Mouse (Mus musculus): ENCODE measurements around the gene Mcemp1. TPM values are rescaled to one million over a fixed set of nuclear protein-coding genes. Genes with fewer than 3 reads are reported as not detected.

The Mcemp1 gene
- polyA plus RNA-seq, 1 experiment from 2014 or later: 0.28 TPM

- peaks cover 3% of the 10 kb centered on the region for H3K36me3 ChIP-seq (replicated peaks; ENCODE audit: control insufficient read depth, insufficient read depth, low read depth, low read length)
- no peak overlapping the region for H3K4me2 ChIP-seq (ENCODE audit: low read depth, low read length)
- no peaks in the 10 kb centered on the region for H3K4me1 ChIP-seq (ENCODE audit: control insufficient read depth, insufficient read depth, low read length)
- H3K27me3 ChIP-seq (ENCODE audit: control insufficient read depth, insufficient read depth, low read length): no peaks in the 10 kb centered on the region
- H3K9me3 ChIP-seq (replicated peaks; ENCODE audit: control insufficient read depth, low read length): no peaks in the 10 kb centered on the region
- ATAC-seq (replicated peaks; ENCODE audit: insufficient number of reproducible peaks, low FRiP score, low TSS enrichment, low read depth): no peak
- no peak overlapping the region for H3K9ac ChIP-seq (replicated peaks; ENCODE audit: low read length)
- no peak overlapping the region for H3K4me3 ChIP-seq (ENCODE audit: low read depth, low read length)
- H3K27ac ChIP-seq (replicated peaks; ENCODE audit: low read depth, low read length): no peak overlapping the region
- no peak for DNase-seq (ENCODE audit: low spot score)
Observed at GRCm38 (mm10) chr8:3684530-3684929, 19.0 kb downstream of the Mcemp1 start.

GRCm38 (mm10) chr8:3685422-3685821 lies 19.9 kb downstream of the Mcemp1 start:
- H3K4me3 ChIP-seq (ENCODE audit: low read depth, low read length): no peak overlapping the region
- no peaks in the 10 kb centered on the region for H3K9me3 ChIP-seq (replicated peaks; ENCODE audit: control insufficient read depth, low read length)
- H3K27ac ChIP-seq (replicated peaks; ENCODE audit: low read depth, low read length): no peak overlapping the region
- 78% methylated on average over 5 of the region's 5 CpGs for WGBS
- no peak for ATAC-seq (replicated peaks; ENCODE audit: insufficient number of reproducible peaks, low FRiP score, low TSS enrichment, low read depth)
- no peak overlapping the region for H3K4me2 ChIP-seq (ENCODE audit: low read depth, low read length)
- H3K27me3 ChIP-seq (ENCODE audit: control insufficient read depth, insufficient read depth, low read length): no peaks in the 10 kb centered on the region
- no peaks in the 10 kb centered on the region for H3K4me1 ChIP-seq (ENCODE audit: control insufficient read depth, insufficient read depth, low read length)
- no peak for DNase-seq (ENCODE audit: low spot score)
- H3K36me3 ChIP-seq (replicated peaks; ENCODE audit: control insufficient read depth, insufficient read depth, low read depth, low read length): no peaks in the 10 kb centered on the region
- no peak overlapping the region for H3K9ac ChIP-seq (replicated peaks; ENCODE audit: low read length)

DNA sequence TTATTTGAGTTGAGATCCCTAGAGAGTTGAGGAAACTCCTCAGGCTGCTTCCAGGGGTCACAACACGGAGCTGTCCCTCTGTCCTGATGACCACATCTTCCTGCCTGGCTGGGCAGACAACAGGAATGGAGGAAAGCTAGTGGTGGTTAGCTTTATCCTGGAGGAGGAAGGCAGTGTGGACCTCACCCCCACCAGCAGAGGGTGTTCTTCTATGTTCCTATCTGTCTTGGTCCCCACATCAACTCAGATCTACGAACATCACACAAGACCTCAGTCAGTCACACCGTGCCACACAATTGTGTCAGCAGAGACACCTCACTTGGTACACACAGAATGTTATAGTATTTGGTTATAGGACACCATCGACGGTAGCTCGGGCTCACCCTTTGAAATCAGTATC lies 22.0 kb downstream of the Mcemp1 start:
- H3K27me3 ChIP-seq (ENCODE audit: control insufficient read depth, insufficient read depth, low read length): no peaks in the 10 kb centered on the region
- no peak overlapping the region for H3K4me3 ChIP-seq (ENCODE audit: low read depth, low read length)
- no peak overlapping the region for H3K9ac ChIP-seq (replicated peaks; ENCODE audit: low read length)
- ATAC-seq (replicated peaks; ENCODE audit: insufficient number of reproducible peaks, low FRiP score, low TSS enrichment, low read depth): no peak
- no peak overlapping the region for H3K4me2 ChIP-seq (ENCODE audit: low read depth, low read length)
- no peaks in the 10 kb centered on the region for H3K4me1 ChIP-seq (ENCODE audit: control insufficient read depth, insufficient read depth, low read length)
- H3K36me3 ChIP-seq (replicated peaks; ENCODE audit: control insufficient read depth, insufficient read depth, low read depth, low read length): no peaks in the 10 kb centered on the region
- no peak for DNase-seq (ENCODE audit: low spot score)
- no peaks in the 10 kb centered on the region for H3K9me3 ChIP-seq (replicated peaks; ENCODE audit: control insufficient read depth, low read length)
- H3K27ac ChIP-seq (replicated peaks; ENCODE audit: low read depth, low read length): no peak overlapping the region
- 76% methylated on average over 6 of the region's 6 CpGs for WGBS

GRCm38 (mm10) chr8:3690774-3691173 lies 25.2 kb downstream of the Mcemp1 start:
- no peak for ATAC-seq (replicated peaks; ENCODE audit: insufficient number of reproducible peaks, low FRiP score, low TSS enrichment, low read depth)
- 77% methylated on average over 3 of the region's 3 CpGs for WGBS
- Histone ChIP-seq H3K9me3 (replicated peaks; ENCODE audit: control insufficient read depth, low read length) (no peaks in the 10 kb centered on the region), H3K4me1 (ENCODE audit: control insufficient read depth, insufficient read depth, low read length) (no peaks in the 10 kb centered on the region), H3K27ac (replicated peaks; ENCODE audit: low read depth, low read length) (no peak overlapping the region), H3K4me3 (ENCODE audit: low read depth, low read length) (no peak overlapping the region), H3K9ac (replicated peaks; ENCODE audit: low read length) (no peak overlapping the region), H3K27me3 (ENCODE audit: control insufficient read depth, insufficient read depth, low read length) (no peaks in the 10 kb centered on the region), H3K36me3 (replicated peaks; ENCODE audit: control insufficient read depth, insufficient read depth, low read depth, low read length) (no peaks in the 10 kb centered on the region), H3K4me2 (ENCODE audit: low read depth, low read length) (no peak overlapping the region)
- no peak for DNase-seq (ENCODE audit: low spot score)

DNA sequence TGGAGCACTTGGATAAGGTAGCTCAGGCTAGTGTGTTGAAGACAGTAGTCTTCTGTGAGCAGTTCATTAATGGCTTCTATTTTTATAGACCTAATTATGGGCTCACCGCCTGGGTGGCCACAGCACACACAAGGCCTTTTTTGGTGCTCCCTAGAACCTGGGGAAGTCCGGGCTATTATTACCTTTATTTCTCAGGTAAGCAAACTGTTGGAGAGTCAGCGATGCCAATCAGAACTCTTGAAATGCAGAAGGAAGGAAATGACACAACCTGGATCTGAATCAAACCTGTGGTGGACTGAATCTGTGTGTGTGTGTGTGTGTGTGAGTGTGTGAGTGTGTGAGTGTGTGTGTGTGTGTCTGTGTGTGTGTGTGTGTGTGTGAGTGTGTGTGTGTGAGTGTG lies 28.6 kb downstream of the Mcemp1 start, which contains the start of gene Fcer2a:
Gene Fcer2a (minus strand): TSS at position 55 of the 400 bp plus-strand sequence.
- 88% methylated on average over 3 of the region's 3 CpGs for WGBS

GRCm38 (mm10) chr8:3701491-3701890 lies 35.9 kb downstream of the Mcemp1 start:
- Histone ChIP-seq H3K36me3 (replicated peaks; ENCODE audit: control insufficient read depth, insufficient read depth, low read depth, low read length) (no peaks in the 10 kb centered on the region), H3K9ac (replicated peaks; ENCODE audit: low read length) (no peak overlapping the region), H3K27me3 (ENCODE audit: control insufficient read depth, insufficient read depth, low read length) (no peaks in the 10 kb centered on the region), H3K27ac (replicated peaks; ENCODE audit: low read depth, low read length) (no peak overlapping the region), H3K4me1 (ENCODE audit: control insufficient read depth, insufficient read depth, low read length) (no peaks in the 10 kb centered on the region), H3K4me3 (ENCODE audit: low read depth, low read length) (no peak overlapping the region), H3K4me2 (ENCODE audit: low read depth, low read length) (no peak overlapping the region), H3K9me3 (replicated peaks; ENCODE audit: control insufficient read depth, low read length) (no peaks in the 10 kb centered on the region)
- WGBS: 90% methylated on average over 1 of the region's 1 CpGs
- no peak for DNase-seq (ENCODE audit: low spot score)
- no peak for ATAC-seq (replicated peaks; ENCODE audit: insufficient number of reproducible peaks, low FRiP score, low TSS enrichment, low read depth)

More for the DNA sequence above, 28.6 kb downstream of the Mcemp1 start, which contains the start of gene Fcer2a:
- no peak within 1 kb of the TSS for H3K4me3 ChIP-seq (ENCODE audit: low read depth, low read length)
- H3K9ac ChIP-seq (replicated peaks; ENCODE audit: low read length): no peak within 1 kb of the TSS
- no peaks in the 10 kb centered on the region for H3K27me3 ChIP-seq (ENCODE audit: control insufficient read depth, insufficient read depth, low read length)
- no peaks in the 10 kb centered on the region for H3K9me3 ChIP-seq (replicated peaks; ENCODE audit: control insufficient read depth, low read length)
- no peak within 1 kb of the TSS for H3K4me2 ChIP-seq (ENCODE audit: low read depth, low read length)
- DNase-seq (ENCODE audit: low spot score) (no peak), ATAC-seq (replicated peaks; ENCODE audit: insufficient number of reproducible peaks, low FRiP score, low TSS enrichment, low read depth) (no peak)
- no peak within 1 kb of the TSS for H3K27ac ChIP-seq (replicated peaks; ENCODE audit: low read depth, low read length)
- no peaks in the 10 kb centered on the region for H3K36me3 ChIP-seq (replicated peaks; ENCODE audit: control insufficient read depth, insufficient read depth, low read depth, low read length)
- H3K4me1 ChIP-seq (ENCODE audit: control insufficient read depth, insufficient read depth, low read length): no peaks in the 10 kb centered on the region

DNA sequence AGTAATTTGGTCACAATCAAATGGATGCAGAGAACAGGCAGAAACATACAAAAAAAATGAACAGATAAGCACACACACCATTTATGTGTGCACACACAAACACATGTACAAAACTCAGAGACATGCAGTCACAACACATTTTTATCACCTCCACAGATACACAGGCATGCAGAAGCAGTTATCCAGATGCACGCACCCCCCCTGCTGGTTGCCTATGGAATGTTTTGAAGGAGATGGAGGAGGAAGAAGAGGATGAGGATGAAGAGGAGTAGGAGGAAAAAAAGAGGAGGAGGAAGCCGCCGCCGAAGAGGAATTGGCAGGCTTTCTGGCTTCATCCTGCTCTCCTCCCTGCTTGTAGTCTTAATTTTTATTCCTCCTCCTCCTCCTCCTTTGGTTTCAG lies 40.2 kb downstream of the Mcemp1 start:
- no peak overlapping the region for H3K4me2 ChIP-seq (ENCODE audit: low read depth, low read length)
- no peaks in the 10 kb centered on the region for H3K36me3 ChIP-seq (replicated peaks; ENCODE audit: control insufficient read depth, insufficient read depth, low read depth, low read length)
- H3K4me3 ChIP-seq (ENCODE audit: low read depth, low read length): no peak overlapping the region
- no peaks in the 10 kb centered on the region for H3K9me3 ChIP-seq (replicated peaks; ENCODE audit: control insufficient read depth, low read length)
- no peaks in the 10 kb centered on the region for H3K27me3 ChIP-seq (ENCODE audit: control insufficient read depth, insufficient read depth, low read length)
- WGBS: 55% methylated on average over 4 of the region's 4 CpGs
- H3K27ac ChIP-seq (replicated peaks; ENCODE audit: low read depth, low read length): no peak overlapping the region
- ATAC-seq (replicated peaks; ENCODE audit: insufficient number of reproducible peaks, low FRiP score, low TSS enrichment, low read depth) (no peak), DNase-seq (ENCODE audit: low spot score) (no peak)
- no peak overlapping the region for H3K9ac ChIP-seq (replicated peaks; ENCODE audit: low read length)
- no peaks in the 10 kb centered on the region for H3K4me1 ChIP-seq (ENCODE audit: control insufficient read depth, insufficient read depth, low read length)

GRCm38 (mm10) chr8:3707611-3708010 lies 42.1 kb downstream of the Mcemp1 start:
- Histone ChIP-seq H3K9ac (replicated peaks; ENCODE audit: low read length) (no peak overlapping the region), H3K9me3 (replicated peaks; ENCODE audit: control insufficient read depth, low read length) (no peaks in the 10 kb centered on the region), H3K4me3 (ENCODE audit: low read depth, low read length) (no peak overlapping the region), H3K27me3 (ENCODE audit: control insufficient read depth, insufficient read depth, low read length) (no peaks in the 10 kb centered on the region), H3K36me3 (replicated peaks; ENCODE audit: control insufficient read depth, insufficient read depth, low read depth, low read length) (no peaks in the 10 kb centered on the region), H3K4me2 (ENCODE audit: low read depth, low read length) (no peak overlapping the region), H3K27ac (replicated peaks; ENCODE audit: low read depth, low read length) (no peak overlapping the region), H3K4me1 (ENCODE audit: control insufficient read depth, insufficient read depth, low read length) (no peaks in the 10 kb centered on the region)
- no peak for ATAC-seq (replicated peaks; ENCODE audit: insufficient number of reproducible peaks, low FRiP score, low TSS enrichment, low read depth)
- WGBS: 68% methylated on average over 7 of the region's 7 CpGs
- no peak for DNase-seq (ENCODE audit: low spot score)

All from embryonic facial prominence, embryonic 11.5 days (tissue).